Mouse (Mus musculus): ENCODE results near the gene Ankrd23. TPM values are rescaled to one million over a fixed set of nuclear protein-coding genes. Genes with fewer than 3 reads are reported as not detected.

Ankrd23 gene
- total RNA-seq, 2 experiments from 2014 or later, result 3,219 to 3,282 TPM

DNA sequence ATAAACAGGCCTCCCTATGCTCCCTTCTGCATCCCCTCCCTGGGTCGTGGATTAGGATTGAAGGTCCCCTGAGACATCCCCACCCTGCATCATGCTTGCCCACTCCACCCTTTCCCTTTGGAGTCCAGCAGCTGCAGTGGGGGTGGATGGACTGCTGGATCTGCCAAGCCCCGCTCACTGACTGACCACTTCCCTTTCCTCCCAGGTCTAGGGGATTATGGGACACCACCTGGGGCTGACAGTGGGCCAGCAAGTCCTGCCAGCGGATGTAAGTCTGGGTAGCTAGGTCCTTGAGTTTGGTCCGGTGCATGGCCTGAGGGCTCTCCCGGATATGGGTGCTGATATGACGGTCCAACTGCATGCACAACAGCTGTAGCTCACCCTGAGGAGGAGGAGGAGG lies 27.4 kb upstream of the Ankrd23 start:
- DNase-seq (ENCODE audit: low spot score), result peak; percentile 61

DNA sequence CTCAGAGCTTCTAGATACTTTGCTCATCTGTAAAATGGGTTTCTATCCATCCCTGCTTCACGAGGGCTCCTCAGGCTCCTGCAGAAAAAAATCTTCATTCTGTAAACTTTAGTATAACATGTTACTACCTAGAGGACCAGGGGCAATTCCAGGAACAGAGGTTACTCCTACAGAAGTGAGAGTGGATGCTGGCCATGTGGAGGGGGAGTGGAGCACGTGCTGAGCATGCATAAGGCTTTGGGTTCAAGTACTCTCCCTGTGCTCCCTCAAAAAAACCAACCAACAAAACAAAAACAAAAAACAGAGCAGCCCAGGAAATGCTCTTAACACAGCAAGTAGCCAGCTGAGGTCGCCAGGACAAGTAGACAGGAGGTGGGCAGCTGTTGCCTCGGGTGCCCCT lies 26.9 kb upstream of the Ankrd23 start:
- DNase-seq (ENCODE audit: low spot score), result no peak

DNA sequence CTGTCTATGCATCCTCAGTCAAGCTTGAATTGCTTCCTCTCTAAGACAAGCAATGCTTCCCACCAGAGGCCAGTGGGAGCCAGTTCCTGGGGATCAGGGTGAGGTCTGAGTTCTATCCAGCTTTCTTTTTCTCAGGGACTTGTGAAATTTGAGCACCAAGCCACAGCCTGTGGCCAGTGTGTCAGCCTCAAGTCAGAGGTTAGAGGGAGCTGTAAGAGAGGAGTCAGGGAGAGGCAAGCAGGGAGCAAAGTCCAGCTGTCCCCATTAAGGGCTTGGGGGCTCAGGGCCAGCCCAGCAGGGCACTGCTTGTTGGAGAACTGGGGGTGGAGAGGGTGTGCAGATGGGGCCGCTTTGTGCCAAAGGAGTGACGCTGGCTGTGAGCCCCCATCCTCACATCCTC lies 26.5 kb upstream of the Ankrd23 start:
- peak; percentile 59 for DNase-seq (ENCODE audit: low spot score)

DNA sequence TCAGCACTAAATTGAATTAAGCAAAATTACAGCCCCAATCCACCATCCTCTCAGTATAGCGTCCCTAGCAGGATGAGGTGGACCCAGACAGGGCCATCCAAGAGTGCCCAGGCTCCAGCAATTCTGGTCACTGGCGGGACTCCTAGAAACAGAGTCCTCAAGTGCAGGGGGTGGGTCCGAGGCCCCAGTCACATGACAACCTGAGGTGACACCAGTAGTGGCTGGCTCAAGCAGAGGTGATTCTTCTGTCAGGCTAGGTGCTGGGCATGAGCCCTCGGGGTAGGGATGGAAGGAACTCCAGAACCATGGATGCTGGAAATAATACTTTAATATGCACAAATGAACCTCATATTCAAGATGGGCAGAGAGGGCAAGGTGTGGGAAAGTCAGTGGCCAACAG lies 25.7 kb upstream of the Ankrd23 start:
- DNase-seq (ENCODE audit: low spot score), result no peak

DNA sequence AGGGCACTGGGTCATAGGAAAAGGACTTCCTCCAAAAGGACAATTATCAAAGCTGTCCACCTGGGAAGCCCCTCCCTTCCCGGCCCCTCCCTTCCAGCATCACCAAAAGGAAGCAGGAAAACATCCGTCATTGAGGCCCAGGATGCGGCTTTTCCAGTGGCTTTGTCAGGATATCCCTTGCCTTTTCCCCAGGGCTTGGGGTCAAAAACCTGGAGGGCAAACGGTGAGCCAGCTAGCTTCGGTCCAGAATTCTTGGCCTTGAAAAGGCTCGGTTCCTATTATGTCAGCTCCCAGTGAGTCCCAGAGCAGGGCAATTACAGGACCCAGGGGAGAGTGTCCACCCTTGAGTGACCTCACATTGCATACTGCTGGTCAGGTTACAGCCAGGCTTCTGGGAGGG lies 24.2 kb upstream of the Ankrd23 start:
- peak; percentile 47 for DNase-seq (ENCODE audit: low spot score)

DNA sequence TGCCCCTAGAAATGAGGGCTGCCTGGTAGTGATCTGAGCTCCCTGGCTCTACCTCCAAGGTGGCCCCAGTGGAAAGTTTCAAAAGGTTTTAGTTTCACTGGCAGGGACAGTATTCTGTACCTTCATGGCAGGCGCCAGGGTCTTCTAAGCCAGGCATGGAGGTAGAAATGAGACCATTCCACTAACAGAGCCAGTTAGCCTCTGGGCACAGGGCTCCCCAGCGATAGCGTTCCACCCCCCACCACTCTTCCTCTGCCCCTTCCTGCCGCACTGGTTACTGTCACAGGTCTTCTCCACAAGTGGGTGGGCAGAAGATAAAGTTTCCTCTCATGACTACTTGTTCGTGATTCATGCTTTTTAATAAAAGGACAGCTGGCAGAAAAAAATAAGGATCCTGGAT lies 23.2 kb upstream of the Ankrd23 start:
- DNase-seq (ENCODE audit: low spot score), result no peak

DNA sequence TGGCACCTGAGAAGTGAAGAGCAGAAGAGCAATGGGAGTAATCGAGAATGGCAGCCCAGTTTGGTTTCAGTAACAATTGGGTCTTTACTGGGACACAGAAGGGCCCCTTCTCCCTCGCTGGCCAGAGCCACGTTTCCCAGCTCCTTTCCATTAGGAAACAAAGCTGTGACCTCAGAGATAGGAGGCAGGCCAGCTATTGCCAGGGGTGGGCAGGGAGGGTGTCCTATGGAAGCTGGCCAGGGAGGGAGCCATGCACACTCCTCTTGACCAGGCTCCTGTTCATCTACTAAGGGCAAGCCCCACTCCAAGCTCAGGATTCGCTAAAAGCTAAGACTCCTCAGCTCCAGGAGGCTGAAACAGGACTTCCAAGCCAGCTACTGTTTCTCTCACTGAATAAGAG lies 22.6 kb upstream of the Ankrd23 start:
- no peak for DNase-seq (ENCODE audit: low spot score)

DNA sequence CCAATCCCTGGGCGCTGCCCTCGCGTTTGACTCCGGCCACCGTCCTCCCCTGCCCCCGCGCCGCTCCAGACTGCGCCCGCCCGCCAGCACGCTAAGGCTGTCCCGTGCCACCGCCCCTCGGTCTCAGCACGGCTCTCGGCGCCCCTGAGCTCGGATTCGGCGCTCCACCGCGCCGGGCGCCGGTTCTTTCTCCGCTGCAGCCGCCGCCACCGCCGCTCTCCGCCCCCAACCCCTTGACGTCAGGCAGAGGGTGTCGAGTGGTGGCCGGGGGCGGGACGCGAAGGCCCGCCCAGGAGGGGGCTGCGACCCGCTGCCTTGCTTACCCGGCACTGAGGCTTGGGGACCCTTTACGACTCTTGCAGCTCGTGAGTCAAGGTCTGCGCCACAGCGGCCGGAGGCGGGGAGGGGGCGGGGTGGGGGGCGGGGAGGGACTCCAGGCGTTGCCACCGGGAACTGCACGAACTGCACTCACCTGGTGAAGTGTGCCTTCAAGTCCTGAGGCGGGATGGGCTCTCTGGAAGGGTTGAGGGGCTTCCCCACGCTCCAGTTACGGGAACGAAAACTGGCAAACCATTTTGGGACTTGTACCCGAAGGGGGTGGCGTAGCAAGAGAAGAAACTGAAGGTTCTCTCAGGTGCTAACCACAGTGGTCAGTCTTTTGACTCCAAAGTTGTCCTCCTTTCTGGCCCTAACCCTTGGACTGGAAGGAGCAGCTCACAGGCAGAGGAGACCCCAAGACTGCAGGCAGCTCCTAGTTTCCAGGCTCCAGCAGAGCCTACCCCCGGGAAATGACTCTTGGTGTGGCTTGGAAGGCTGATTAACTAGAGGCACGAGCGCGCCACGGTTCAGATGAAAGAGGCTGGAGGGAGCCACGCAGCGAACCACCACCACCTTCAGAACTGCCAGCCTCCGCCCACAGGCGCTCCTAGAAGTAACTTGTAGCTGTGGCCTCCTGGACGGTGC lies 21.6 kb upstream of the Ankrd23 start, which contains the start of gene Sema4c:
Gene Sema4c, minus strand, starts transcription at position 319 of the 963 bp plus-strand sequence.
- DNase-seq (ENCODE audit: low spot score), result peak; percentile 68

DNA sequence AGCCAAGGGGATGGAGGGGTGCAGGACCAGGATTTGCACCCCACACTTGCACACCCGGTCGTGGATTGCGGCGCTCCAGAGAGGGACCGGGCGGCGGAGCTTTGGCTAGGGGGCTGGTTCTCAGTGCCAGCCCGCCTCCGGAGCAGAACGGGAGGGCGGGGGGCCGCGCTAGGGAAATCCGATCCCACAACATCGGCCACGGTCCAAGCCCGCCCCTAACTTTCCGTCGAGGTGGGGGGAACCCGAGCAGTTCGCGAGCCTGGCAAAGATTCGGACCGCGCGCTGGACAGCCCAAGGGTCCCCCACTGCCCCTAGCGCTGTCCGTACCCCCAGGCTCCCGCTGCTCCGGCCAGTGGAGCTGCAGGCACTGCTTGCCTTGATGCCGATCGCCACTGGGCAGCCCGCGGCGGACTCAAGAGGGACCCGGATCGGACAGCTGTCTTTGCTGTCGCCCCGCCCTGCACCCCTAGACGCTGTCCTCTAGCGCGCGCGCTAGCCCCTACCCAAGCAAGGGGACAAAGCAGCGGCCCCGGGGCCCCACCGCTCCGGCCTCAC lies 20.9 kb upstream of the Ankrd23 start:
- DNase-seq (ENCODE audit: low spot score), result peak; percentile 83

DNA sequence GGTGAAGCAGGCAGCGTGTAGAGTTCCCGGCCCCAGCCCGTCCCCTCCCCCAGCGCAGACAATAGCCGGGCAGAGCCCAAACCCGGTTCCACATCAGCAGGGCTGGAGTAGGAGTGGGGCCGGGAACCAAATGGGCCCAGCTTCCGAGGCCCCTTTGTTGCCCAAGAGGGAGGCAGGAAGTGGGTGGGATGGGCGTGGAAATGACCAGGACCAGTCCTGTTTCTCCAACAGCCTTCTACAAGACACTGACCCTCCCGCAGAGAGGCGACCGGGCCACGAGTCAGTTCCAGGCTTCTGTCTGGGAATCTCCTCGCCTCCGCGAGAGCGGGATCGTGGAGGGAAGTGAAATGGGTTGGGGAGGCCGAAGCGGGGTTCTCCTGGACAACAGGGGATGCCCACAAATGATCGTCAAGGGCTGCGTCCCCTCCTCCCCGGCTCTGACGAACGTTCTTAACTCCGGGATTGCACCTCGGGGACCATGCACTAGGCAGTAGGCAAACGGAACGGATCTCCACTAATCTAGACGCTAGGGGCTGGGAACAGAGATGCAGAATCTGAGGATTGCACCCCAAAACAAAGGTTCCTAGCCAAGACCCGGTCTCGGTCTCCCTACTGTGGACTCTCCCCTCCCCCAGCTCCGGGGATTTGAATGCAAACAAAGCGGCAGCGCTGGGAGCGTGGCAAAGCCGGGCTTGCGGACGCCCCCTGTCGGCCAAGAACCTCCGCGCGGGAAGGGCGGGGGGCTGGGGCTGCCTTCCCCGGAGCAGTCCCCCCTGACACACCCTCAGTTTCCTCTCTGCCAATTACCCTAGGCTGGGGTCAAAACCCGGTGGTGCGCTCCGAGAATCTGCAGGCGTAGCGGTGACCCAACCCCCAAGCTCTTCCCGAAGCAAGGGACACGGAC lies 20.1 kb upstream of the Ankrd23 start:
- DNase-seq (ENCODE audit: low spot score), result peak; percentile 87

DNA sequence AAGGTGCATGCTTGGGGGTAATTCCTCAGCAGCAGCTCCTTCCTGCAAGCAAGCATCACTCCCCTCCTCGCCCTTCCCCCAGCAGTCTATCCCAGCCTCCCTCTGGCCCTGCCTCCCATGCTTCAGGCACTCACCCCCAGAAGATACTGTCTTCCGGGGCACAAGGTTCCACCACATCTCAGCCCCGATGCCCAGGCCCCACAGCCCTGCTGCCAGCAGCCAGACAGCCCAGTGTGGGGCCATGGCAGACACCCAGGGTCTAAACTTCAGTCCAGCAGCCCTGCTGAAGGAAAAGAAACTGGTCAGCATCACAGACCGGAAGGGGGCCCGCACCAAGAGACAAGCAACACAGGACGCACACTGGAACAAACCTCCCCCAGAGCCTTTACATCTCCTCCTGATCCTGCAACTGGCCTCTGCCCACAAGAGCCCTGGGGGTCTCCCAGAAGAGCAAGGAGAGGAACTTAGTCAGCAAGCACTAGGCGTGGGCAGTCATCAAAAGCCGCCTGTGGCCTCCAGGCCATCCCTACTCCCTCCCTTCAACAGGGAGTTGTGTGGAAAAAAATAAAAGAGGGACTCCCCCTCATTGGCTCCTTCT lies 19.2 kb upstream of the Ankrd23 start:
- DNase-seq (ENCODE audit: low spot score), result no peak

DNA sequence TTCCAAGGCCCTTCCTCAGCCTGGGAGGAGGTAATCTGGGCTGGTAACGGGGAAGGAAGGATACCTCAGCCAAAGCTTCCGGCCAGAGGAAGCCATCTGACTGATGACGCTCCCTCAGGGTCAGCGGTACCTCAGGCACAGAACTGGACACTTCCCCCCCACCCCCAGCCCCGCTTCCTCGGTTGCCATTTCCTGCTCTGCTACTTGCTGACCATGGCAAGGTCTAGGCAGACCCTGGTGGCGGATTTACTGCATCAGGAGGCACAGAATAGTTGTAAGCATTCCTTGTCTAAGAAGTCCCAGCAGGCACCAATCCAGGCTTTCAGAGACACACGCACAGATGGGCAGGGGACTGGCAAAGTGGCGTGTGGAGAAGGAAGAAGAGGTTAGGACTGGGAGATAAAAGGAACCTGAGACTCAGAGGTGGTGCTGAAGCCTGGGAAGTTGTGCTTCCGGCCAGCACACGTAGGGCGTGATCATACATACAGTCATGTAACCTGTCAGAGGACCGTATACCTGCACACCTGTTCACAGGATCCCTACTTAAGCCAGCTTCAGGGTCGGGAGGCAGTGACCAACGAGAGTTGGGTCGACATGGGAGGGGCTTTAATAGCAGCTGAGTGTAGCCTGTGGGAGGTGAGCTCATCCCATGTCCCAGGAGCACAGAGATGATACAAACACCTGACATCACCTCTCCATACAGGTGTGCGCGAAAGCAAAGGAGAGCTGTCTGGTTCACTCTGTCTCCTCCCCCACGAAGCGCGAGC lies 18.1 kb upstream of the Ankrd23 start:
- DNase-seq (ENCODE audit: low spot score), result no peak

DNA sequence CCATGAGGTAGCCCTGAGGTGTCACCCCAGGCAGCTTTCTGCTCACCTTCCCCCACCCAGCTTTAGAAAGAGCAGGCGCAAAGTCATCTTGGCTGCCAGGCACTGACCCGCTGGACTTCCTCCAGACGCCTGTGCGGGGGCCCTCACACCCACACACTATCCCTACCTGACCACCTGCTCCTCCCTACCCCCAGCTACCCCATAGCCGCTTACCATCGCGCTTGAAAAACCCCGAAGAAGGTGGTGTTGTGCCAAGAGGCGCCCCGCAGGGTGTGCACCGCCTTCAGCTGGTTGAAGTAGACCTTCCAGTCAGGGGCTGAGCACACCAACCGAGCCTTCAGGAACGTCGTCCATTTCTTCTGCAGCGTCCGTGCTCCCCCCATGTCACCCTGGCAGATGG lies 15.8 kb upstream of the Ankrd23 start:
- no peak for DNase-seq (ENCODE audit: low spot score)

DNA sequence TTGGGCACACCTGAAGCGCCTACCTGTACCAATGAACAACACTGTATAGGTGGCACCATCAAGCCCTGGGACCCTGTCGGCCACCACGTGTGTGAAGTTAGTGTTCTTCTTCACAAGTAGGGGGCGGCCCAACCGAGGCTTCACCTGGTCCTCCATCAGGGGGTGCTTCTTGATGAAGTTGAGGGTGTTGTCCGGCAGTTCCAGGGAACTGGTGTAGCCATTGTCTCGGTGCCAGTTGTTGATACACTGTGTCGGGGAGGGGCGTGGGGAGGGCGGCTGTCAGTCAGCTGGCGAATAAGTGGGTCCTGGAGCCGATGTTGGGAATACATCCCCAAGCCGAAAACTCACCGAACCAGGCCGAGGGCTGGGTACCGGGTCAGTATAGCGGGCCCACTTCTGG lies 15.2 kb upstream of the Ankrd23 start:
- no peak for DNase-seq (ENCODE audit: low spot score)

DNA sequence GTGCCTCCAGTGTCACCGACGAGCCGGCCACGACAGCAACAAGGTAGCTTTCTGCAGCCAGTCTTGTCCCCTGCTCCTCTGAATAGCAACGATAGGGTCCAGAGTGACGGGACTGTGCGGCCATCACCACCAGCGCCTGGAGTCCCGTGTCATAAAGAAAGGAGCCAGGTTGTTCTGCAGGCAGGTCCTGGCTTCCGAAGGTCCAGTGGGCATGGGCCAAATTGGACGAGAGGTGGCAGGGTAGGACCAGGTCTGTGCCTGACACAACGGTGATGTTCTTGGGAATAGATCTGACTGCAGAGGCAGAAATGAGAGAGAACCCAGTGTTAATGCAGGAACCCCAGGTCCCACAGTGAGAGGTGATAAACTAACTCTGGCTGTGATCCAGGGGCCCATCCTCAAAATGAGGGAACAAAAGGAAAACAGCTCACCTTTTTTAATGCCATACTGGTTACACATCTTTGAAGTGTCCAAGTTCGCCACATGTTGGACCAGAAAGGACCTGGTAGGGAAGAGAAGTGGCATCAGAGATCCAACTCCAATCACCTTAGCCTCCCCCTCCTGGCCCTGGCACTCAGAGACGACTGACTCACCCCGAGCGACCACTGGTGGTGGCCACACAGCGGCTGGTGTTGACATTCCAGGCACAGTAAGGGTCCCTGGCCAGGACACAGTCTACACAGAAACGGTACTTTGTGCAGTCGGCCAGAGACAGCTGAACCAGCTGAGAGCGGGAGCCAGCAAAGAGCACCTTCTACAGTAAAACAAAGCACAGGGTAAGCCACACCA lies 13.6 kb upstream of the Ankrd23 start:
- DNase-seq (ENCODE audit: low spot score), result no peak

DNA sequence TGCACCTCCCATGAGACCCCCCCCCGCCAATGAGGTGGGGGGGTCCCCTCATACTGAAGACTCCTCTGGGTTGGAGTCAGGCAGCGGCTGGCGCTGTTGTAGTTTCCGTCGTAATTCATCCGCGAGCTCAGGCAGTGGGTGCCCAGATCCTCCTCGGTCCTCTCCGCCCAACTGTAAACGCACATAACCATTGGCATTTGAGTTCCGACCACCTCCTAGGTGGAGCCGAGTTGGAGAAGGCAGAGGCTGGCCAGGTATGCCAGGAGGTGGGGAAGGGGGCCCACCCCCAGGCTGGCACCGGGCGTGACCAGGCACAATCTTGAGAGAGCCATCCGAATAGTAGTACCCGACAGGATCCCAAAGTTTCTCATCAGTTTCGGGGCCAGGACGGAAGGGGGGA lies 12.8 kb upstream of the Ankrd23 start:
- no peak for DNase-seq (ENCODE audit: low spot score)

DNA sequence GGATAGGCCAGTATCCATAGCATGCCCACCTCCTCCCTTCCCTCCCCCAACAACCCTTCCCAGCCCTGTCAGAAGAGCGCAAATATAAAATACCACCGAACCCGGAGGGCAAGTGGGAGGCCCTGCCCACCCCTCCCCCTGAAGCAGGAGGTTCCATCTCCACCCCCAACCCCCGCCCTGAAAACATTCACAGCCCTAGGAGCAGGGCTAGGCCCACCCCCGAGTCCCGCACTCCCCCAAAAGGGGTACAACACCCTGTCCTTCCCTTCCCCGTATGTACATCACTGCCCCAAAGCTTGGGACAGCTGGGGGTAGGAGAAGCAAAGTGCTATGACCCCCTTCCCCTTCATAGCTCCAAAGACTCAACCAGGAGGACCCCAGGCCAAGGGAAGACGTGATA lies 12.1 kb upstream of the Ankrd23 start:
- no peak for DNase-seq (ENCODE audit: low spot score)

DNA sequence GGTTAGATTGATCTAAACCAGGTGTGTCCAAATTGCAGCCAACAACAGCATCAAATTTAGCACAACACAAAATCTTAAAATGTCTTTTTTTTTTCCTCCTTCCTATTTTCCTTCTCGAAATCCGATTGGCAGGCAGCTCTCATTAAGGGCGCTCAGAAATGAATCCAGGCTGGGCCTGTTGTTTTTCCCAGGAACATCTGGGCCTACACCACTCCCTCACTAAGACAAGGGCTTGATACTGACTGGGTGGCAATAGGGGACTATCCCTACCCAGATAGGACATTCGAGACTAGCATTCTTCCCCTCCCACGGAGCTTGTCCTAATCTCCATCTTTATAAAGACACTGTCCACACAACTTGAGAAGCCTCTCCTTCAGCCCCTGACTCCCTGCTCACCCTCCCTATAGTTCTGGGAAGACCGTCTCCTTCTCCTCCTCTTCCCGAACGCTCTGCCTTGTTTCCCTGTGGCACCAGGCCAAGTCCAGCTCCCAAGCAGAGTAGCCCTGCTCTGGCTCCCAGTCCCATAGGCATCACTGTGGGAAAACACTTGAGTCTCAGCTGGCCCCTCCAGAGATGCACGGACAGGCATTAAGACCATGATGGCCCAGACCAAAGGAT lies 11.4 kb upstream of the Ankrd23 start:
- DNase-seq (ENCODE audit: low spot score), result peak; percentile 55

DNA sequence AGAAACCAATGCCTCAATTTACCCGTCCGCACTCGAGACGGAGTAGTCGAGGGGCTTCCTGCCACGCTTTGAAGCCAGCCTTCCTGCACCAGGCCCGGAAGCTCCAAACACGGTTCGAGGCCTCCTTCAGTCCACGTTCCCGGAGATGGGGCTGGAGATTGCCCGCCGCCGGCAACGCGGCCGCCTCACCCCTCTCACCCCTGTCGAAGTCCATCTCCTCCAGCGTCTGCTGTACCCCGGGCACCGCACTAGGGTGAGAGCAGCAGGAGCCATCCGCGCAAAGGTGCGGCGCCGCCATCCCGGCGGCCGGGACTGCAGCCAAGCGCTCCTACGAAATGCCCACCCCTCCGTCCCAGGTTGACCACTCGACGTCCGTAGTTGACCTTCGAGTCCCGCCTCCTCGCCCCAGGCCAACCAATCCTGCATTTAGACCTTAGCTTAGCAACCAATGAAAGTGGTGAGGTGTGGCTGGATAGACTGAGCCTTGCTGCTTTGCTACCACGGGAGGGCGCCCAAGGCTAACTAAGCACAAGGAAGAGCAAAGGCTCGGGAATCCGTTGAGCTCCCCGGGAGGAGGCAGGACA lies 10.3 kb upstream of the Ankrd23 start, which contains the start of gene Ankrd39:
Gene Ankrd39, minus strand, starts transcription at position 558 of the 584 bp plus-strand sequence.
- DNase-seq (ENCODE audit: low spot score), result peak; percentile 99

Data from gastrocnemius, adult 18-20 months (tissue).